Mouse (Mus musculus) liver, adult (tissue): ENCODE measurements around the gene Lancl1.

Experiments
- GATA4 ChIP-seq: IDR thresholded peaks from 2 replicates; pipeline ENCODE4 v1.6.1; 2014; ENCODE audit warnings: mild to moderate bottlenecking, low read length; ENCODE audit not compliant: insufficient replicate concordance

The Lancl1 gene

GRCm38 (mm10) chr1:67038246-67038987, at the start of gene Lancl1:
TSS of gene Lancl1 (minus strand) at chr1:67038872.
- TF ChIP-seq GATA4 = no peak

GRCm38 (mm10) chr1:67079146-67079545, 40.5 kb upstream of the Lancl1 start:
- TF ChIP-seq GATA4 = no peak

- TF ChIP-seq GATA4 = no peak
Measured at GRCm38 (mm10) chr1:67078666-67079065, 40.0 kb upstream of the Lancl1 start.

GRCm38 (mm10) chr1:67077739-67078138, 39.1 kb upstream of the Lancl1 start:
- peak; percentile 95 for TF ChIP-seq GATA4

- no peak for TF ChIP-seq GATA4
Measured at GRCm38 (mm10) chr1:67067561-67067960, 28.9 kb upstream of the Lancl1 start.

GRCm38 (mm10) chr1:67065347-67066270, 26.9 kb upstream of the Lancl1 start:
- TF ChIP-seq GATA4 = no peak

GRCm38 (mm10) chr1:67061456-67062085, 22.9 kb upstream of the Lancl1 start:
- TF ChIP-seq GATA4 = no peak

GRCm38 (mm10) chr1:67055816-67056215, 17.1 kb upstream of the Lancl1 start:
- no peak for TF ChIP-seq GATA4

GRCm38 (mm10) chr1:67052721-67053120, 14.0 kb upstream of the Lancl1 start:
- TF ChIP-seq GATA4 = no peak

- no peak for TF ChIP-seq GATA4
Measured at GRCm38 (mm10) chr1:67049600-67049999, 10.9 kb upstream of the Lancl1 start.

- no peak for TF ChIP-seq GATA4
Measured at GRCm38 (mm10) chr1:67048696-67049095, 10.0 kb upstream of the Lancl1 start.

- no peak for TF ChIP-seq GATA4
Measured at GRCm38 (mm10) chr1:67045100-67045499, 6.4 kb upstream of the Lancl1 start.

GRCm38 (mm10) chr1:67042583-67042982, 3.9 kb upstream of the Lancl1 start:
- TF ChIP-seq GATA4 = no peak

GRCm38 (mm10) chr1:67039083-67039482, 411 bp upstream of the Lancl1 start:
- no peak for TF ChIP-seq GATA4

- TF ChIP-seq GATA4 = no peak
Measured at GRCm38 (mm10) chr1:67037198-67037597, 1.5 kb downstream of the Lancl1 start.

GRCm38 (mm10) chr1:67033278-67033677, 5.4 kb downstream of the Lancl1 start:
- no peak for TF ChIP-seq GATA4

GRCm38 (mm10) chr1:67026927-67027511, 11.7 kb downstream of the Lancl1 start:
- no peak for TF ChIP-seq GATA4
